Mouse (Mus musculus) embryo, embryonic 11 days (tissue): ENCODE results near the gene Ntrk3.

ENCODE experiments used
- DNase-seq: peaks from one replicate; pipeline ENCODE4 v3.0.0-alpha.2; 2015

Ntrk3 gene

DNA sequence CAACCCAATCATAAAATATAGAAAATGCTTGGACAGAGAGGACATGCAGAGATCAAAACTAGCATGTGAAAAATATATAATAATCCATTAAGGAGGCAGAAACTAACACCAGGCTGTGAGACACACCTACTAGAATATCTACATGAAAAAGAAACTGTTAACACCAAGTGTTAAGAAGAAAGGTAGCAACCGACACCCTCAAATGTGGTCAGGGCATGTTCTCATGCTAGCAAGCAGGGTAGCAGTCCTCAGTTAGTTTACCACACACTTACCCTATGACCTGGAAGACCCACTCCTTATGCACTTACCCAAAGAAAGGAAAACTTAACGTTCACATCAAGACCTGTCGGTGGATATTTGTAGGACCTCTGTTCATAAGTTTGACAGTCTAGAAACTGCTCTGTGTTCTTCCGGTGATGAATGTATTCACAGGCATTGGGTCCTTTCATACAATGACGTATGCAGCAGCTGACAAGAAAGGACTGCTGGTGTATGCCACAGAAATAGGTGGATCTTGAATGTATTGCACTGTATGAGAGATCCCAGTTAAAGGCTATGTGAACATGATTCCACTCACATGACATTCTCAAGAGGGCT is at the start of gene Ntrk3:
Gene Ntrk3, minus strand, starts transcription at position 399 of the 597 bp plus-strand sequence.
- DNase-seq = no peak

DNA sequence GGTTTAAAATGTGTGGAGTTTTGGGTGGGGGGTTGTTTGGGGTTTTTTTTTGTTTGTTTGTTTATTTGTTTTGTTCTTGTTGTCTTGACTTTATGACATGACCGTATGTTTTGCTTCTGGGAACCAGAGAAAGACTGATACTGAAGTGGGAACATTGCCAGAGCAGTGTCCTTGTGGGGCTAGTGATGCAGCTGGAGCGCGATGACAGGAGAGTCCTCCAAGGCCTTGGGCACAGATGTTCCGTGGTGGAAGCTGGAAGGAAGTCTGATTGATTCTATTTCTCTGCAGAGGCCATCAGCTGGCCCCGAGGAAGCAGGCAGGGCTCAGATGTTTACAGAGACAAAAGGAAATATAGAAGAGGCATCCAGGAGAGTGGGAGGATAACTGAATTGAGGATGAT is 48.1 kb upstream of the Ntrk3 start:
- no peak for DNase-seq

DNA sequence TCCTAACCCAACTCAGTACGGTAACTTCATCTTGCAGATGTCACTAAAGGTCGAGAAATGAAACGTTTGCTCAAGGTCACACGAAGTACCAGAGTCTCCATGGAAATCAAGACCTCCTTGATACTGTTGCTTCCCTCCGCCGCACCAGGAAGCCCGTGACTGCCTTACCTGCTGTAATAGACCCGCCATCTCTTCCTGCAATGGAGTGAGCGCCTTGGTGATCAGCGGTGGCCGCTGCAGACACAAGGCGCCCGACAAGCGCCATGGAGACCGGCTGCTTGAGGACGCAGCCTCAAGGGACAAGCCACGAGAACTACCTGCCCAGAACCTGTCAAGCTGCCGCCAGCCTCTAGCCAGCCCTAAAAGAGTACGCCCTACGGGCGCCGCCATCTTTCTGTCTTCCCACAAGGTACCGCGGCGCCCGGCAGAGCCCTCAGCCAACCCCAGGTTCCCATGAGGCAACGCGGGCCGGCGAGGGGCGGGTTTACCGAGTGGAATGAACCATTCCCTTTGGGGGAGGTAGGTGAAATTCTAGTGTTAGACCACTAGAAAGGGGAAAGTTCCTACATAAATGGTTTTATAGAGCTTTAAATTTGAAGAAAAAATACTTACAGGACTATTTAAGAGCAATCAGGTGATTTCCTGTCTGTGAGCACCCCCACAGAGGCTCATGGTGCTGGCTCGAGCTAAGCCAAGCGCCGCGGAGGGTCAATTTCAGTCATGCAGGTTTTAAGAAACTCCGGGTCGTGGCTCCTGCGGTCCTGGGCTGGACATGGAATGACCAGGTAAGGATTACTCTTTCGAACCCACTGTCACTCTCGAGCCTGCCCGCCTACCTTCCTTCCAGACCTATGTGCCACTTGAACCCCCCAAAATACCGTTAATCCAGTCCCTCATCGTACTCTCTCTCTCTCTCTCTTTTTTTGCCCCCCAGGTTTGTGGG is 45.1 kb upstream of the Ntrk3 start, which contains the start of the genes Mrps11 and Mrpl46:
Gene Mrps11, plus strand, starts transcription at position 481 of the 943 bp plus-strand sequence.
Gene Mrpl46, minus strand, starts transcription at position 893 of the 943 bp plus-strand sequence.
- DNase-seq = peak; percentile 95

DNA sequence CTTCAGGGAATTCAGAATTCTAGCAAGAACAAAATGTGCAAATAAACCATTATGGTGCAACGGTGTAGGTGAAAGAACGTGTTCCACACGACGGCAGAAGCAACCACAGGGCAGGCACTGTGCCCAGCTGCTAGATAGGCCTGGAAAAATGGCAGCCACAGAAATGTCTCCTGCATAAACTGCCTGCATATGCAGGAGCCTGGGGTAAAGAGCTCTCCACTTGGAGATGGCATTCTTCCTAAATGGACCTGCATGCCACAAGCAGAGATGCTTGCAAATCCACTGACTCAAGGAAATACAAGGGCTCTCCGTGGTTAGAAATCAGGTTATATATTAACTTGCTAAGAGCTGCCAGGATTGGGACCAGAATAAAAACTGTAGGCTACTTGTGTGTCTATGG is 40.9 kb upstream of the Ntrk3 start:
- no peak for DNase-seq

DNA sequence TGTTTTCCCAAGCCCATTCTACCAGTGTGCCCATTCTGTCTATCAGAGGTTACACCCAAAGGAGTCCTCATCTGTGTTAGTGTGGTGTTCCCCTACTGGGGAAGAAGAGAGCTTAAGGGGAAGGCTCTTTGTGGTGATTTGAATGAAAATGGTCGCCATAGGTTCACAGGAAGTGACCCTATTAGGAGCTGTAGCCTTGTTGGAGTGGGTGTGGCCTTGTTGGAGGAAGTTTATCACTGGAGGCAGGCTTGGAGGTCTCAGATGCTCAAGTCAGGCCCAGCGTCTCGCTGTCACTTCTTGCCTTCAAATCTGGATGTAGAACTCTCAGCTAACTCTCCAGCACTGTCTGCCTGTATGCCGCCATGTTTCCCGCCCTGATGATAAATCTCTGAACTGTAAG is 33.1 kb upstream of the Ntrk3 start:
- no peak for DNase-seq

DNA sequence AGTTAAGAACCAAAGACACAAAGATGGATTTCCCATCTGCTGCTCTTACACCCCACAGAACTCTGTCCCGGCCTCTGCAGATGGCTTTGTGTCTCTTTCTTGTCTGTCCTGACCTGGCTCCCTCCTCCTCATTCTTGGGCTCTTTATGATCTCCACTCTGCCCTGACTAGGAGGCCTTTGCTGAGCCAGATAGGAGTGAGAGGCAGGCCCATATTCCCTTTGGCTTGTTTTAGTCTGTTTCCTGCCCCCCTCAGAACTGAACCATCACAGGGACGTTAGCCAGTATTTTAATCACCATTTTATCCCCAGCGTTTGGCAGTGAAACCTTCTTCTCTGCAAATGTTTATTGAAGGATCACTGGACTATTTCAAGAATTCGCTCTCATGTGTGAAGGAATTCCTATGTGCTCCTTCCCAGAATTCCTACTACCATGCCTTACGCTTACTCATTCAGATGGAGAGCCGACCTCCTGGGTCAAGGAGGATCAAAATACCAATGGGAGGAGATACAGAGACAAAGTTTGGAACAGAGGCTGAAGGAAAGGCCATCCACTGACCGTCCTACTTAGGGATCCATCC is 31.4 kb upstream of the Ntrk3 start:
- DNase-seq = no peak

DNA sequence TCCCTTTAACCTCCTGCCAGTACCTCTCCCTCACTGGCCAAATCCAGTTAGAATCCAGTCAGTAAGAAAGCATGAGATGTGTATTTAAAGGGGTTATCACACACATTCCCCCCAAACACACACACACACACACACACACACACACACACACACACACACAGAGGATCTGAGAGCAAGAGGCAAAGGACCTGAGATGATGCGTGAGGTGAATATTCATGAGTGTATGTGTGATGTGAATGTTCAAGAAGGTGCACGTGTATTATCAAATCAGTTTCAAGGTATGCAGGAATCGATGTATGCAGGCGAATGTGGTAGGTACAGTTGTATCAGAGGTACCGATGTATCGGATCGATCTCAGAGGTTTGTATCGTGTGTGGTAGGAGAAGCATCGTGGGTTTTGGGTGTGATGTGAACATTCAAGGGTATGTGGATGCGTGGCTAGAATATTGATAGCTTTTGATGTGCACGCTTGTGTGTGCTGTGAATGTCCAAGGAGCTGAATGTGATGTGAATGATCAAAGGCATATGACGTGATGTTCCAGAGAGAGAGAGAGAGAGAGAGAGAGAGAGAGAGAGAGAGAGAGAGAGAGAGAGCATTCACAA is 30.2 kb upstream of the Ntrk3 start:
- no peak for DNase-seq

DNA sequence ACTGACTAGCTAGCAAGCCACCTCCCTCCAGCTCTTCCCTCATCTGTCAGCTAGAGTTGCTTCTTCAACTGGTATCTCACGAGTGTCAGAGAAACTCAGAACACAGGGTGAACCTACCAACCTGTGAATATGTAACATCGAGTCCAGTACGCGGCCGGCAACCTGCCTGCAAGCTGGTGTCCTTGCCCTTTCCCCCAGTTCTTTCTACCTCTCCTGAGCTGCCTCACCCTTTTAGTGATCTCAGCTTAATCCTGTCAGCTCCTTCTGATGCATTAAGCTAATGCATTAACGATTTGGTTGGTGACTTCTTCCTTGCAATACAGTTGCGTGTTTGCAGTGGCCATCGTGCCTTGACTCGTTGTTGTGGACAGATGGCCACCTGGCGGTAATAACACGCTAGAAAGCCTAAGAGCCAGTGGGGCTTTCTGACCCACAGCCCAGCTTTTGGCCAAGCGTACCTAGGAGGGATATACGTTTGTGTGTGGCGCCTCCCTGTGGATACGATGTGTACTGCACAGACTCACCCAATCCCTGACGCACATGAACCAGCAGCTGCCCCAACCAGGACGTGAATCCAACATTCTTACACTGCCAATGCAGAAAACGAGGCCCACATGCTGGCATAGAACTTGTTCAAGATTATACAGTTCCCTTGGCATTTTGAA is 28.3 kb upstream of the Ntrk3 start:
- peak; percentile 88 for DNase-seq

DNA sequence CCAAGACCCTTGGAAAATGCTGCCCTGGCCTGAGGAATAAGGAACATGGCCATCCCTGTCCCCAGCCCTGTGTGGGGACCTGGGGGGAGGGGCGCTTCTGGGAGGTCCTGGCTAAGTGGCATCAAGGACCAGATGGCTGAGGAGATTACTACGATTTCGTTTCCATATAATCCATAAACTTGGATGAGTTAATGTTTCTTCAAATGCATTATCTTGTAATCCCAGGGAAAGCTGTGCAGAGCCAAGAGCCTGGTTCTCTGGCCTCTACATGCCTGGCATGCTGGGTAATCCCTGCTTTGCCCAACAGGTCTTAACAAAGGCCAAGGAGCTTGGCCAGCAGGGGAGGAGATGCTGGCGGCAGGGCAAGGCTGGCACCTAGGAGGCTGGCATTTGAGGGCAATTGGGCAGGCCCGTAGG is 27.4 kb upstream of the Ntrk3 start:
- no peak for DNase-seq

DNA sequence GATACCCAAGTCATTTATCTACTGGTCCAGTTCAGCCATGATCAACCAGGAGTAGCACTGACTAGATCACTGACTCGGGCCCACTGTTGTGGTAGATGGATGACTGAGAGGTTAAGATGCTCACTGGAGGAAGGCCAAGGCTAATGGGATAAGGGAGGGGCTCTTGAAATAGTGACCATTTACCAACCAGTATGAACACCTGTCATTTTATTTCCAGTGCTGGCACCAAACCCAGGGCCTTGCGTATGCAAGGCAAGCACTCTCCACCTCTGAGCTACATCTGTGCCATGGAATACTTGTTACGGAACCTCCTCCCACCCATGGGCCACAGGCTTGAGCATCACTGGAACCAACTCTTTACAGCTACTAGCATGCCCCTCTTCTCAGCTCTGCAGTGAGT is 26.0 kb upstream of the Ntrk3 start:
- DNase-seq = no peak

DNA sequence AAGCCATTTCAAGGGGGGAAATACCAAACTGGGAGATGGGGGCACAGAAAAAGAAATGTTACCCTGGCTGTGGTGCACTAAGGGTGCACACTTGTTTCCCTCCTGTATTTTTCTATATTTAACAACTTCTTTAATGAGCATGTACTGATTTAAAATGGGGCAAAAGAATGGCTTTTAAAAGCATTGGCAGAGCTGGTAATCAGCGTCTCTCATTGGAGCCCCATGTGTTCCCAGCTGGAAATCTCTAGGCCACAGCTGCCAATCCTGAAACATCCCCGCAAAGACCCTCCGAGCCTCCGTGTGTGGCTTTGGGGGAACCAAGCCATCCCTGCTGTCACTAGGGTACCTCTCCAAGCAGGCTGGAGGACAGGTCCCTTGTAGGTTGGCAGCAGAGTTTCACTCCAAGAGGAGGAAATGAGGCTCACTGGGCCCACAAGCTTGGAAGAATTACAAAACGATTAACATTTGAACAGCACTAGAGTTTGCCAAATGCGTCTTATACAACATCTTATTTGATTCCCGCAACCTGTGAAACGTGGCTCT is 16.7 kb upstream of the Ntrk3 start:
- DNase-seq = no peak

DNA sequence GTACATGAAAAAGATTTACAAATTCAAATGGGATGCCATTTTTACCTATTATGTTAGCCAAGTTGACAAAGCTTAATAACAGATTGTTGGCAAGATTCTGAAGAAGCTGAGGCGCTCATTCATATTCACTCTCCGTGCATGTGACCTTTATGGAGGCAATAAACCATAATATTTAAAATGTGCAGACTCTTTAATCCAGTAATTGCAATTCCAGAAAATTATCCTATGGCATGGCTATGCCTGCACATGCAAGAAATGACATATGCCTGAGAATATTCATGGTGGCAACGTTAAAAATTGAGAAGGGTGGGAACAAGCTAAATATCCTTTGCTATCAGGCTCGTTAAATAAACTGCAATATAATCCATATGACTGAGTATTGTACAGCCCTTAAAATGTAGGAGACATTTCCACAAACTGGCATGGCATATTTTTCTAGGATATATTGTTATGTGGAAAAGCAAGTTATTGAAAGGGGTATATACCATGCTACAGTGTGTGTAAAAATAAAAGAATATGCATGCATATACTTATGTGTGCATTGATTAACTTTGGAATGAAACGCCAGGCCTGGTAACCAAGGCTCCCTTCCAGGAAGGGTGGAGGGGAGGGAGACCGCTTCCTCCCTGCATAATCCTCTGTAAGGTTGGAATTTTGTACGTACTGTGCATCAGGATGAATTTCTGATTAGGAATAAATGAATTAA is 16.1 kb upstream of the Ntrk3 start:
- no peak for DNase-seq

DNA sequence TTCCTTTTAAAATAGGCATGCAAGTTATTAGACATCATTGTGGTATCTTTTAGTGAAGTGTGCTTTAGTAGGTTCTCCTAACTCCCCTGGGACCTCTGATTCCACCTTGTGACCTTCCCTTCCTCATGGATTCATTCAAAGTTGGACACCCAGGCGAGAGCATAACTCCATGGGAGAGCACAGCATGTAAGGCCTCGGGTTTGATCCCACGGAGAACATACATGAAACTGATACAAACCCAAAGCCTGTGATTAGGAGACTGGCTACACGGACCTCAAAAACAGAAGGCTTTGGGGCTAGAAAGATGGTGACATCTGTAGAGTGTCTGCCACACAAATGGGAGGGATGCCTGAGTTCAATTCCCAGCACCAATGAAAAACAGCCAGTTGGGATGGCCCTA is 15.1 kb upstream of the Ntrk3 start:
- DNase-seq = no peak

DNA sequence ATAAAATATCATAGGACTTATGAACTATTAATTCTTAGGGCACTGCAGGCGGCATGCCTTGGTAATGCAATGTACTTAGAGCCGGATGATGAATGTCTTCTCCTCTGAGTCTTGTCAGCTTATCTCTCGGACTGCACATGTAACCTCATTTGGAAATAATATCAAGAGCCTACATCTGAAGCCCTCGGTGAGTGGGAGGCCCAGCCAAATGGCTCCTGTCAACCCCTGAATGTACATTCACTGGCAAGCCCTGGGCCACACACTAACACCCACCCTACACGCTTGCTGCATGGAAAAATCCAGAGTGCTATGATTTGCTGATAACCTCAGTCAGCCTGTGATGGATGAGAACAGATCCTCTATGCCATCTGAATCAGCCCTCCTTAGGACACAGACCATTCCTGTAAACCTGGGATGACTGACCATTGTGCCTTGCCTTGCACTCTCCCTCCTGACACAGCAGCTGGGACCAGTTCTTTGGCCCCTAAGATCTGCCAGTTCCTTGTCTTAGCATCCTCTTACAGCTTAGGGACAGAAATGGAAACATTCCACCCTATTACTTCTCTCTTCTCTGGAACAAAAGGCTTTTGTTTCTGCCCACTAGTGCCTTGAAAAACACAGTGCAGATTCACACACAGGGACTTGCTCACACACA is 6.0 kb upstream of the Ntrk3 start:
- no peak for DNase-seq

DNA sequence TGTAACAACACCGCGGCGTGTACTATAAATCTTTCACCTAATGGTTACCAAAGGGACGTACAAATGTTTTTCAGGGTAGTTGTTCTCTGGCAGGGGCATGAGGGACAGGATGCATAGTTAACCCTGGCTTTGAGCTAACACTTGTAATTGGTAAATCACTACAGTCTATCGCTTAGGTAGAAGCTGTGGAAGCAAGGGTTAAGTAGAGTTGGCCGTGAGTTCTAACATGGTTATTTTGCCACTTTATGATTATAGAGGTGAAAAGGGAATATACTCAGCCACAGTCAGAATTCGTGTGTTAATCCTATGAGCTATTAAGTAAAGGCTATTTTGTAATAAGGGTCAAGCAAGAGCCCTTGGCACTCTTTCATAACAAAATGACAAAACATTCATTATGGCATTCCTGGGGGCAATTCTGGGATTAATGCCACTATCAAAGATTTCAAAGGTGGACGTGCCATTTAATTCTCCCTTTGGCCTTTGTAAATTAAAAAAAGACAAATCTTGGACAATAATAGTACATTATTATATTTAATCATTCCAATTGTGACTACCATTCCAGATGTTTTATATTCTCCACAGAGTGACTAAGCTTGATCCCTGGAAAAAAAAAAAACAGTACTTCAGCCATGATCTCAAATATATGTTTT is 1.7 kb upstream of the Ntrk3 start:
- no peak for DNase-seq

DNA sequence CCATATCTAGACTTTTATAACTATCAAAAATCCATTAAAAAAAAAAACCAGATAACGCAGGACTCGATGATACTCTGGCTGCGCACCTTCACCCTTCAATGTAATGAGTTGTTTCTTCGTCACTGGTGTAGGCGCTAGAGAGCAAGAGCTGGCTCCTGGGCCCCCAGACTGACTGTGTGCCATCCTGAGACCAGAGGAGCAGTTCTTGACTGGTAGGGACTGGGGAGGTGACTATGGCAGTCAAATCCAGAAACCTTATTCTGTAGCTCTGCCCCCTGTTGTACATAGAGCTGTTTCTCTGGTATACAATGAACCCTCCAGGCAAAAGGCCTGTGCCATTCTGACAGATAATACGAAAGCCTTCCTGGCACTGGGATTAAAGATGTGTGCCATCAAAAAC is 616 bp downstream of the Ntrk3 start:
- no peak for DNase-seq

DNA sequence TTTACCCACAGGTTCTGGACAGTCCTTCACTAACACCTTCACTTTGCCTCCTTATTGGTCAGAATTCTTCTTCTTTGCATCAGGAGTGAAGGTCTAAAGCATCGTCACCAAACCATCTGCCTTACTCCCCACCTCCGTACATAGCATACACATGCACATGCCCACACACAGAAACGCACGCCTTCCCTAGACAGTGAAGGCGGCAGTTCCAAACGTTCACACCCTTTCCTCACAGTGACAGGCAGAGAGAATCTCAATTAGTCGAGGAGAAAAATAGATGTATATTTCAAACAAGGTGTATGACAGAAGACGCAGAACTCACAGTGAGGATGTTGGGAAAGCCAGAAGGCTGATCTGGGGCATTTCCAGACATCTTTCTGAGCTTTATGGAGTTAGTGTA is 6.4 kb downstream of the Ntrk3 start:
- no peak for DNase-seq

DNA sequence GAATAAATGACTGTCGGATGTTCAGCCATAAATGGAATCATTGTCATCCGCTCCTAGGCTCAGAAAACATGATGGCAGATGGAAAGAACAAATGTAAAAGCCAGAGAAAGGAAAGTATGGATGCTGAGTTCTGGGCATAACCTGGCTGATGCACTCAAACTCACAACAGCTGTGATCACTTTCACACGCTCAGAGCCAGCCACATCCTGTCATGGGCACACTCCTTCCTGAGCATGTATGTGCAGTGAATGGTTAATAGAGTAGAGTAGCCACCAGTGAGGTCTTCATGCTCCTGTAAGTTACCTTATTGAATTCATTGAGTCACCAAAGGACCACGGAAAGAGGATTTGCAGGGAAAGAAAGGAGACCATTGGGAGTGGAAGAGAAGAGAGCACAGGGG is 13.2 kb downstream of the Ntrk3 start:
- no peak for DNase-seq

DNA sequence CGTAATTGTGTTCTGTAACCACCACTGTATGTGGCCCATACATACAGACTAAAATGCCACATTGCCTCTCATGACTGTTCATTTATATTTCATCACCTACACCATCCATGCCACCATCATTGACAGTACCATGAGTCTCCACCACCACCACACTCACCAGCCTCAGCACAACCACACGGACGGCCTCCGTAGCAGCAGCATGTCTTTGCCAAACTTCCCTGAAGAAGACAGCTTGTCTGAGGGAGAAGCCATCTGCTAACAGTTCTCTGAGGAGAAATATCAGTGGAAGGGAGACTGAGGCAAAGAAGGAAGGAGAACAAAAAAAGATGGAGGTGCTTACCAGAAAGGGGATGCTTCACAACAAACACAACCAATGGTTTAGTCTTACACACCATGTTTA is 15.8 kb downstream of the Ntrk3 start:
- no peak for DNase-seq

DNA sequence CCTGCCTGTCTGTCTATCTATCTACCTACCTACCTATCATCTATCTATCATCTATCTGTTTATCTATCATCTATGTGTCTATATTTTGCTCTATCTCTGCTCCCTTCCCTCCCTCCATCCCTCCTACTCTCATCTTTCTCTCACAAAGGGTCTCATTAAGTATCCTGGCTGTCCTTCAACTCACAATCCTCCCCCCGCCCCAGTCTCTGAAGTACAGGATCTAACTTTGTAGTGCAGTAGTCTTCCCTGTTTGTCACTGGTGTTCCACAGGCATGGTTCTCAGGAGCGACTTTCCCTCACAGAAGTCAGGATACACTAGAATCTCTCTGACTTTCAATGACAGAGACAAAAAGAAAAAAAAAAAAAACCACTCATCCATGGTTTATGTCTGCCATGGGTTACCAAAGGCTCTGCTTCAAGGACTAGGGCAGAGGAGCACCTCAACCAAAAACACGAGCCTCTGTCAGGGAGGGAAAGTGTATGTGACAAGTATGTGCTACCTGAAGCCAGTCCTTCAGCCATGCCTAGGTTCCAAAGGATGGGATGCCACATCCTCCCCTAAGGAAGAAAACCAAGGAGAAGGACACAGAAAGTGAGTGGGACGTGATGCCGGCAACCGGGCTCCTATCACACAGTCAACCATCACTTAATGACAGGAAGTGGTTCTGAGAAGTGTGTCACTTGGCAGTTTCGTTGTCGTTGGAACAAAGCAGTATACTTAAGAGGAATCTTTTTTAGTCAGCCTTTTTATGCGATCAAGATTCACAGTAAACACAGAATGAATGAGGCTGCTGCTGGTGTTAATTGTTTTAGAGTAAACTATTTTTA is 16.6 kb downstream of the Ntrk3 start:
- no peak for DNase-seq
